Mouse (Mus musculus) ES-E14 (cell line): ENCODE data around the gene B3galnt2.

ENCODE experiments used
- CHD2 ChIP-seq: IDR thresholded peaks from 2 replicates; pipeline ENCODE4 v1.6.1; 2014; ENCODE audit warnings: mild to moderate bottlenecking, low read depth, low read length, inconsistent platforms
- HCFC1 ChIP-seq: IDR thresholded peaks from 2 replicates; pipeline ENCODE4 v1.6.1; 2012; ENCODE audit warnings: low read length, inconsistent platforms, borderline replicate concordance; ENCODE audit not compliant: insufficient read depth
- MAFK ChIP-seq: IDR thresholded peaks from 2 replicates; pipeline ENCODE4 v1.6.1; 2014; ENCODE audit warnings: mild to moderate bottlenecking, low read depth, low read length, inconsistent platforms; ENCODE audit not compliant: insufficient read depth

DNA sequence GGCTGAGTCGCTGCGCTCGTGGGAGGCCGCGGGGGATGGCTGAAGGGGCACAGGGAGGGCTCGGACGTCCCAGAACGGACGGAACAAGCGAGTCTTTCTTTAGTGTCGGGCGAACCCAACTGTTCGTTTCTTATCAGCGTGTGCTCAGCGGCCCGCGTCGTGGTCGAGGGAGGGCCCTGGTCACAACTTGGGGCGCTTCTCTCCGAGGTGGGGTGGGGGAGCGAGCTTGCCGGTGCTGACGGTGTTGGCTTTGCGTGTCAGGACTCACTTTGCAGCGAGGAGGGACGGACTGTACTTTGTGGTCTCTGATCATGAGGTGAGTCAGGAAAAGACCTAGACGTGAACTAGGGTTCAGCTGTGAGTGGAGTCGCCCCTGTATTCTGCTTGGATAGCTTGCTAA is 662 bp downstream of the B3galnt2 start:
- TF ChIP-seq MAFK: no peak
- TF ChIP-seq CHD2: no peak
- TF ChIP-seq HCFC1: no peak
